Mouse (Mus musculus) T-helper 2 cell (primary cell): ENCODE results near the gene Myo5a.

Experiments
- in situ Hi-C: fragments of 300-600 bp; cut with MboI, MseI; formaldehyde crosslinking; loops from one replicate; pipeline ENCODE4 v1.15.1; 2025; ENCODE audit warnings: high pct_unique_total_duplicates

The Myo5a gene

DNA sequence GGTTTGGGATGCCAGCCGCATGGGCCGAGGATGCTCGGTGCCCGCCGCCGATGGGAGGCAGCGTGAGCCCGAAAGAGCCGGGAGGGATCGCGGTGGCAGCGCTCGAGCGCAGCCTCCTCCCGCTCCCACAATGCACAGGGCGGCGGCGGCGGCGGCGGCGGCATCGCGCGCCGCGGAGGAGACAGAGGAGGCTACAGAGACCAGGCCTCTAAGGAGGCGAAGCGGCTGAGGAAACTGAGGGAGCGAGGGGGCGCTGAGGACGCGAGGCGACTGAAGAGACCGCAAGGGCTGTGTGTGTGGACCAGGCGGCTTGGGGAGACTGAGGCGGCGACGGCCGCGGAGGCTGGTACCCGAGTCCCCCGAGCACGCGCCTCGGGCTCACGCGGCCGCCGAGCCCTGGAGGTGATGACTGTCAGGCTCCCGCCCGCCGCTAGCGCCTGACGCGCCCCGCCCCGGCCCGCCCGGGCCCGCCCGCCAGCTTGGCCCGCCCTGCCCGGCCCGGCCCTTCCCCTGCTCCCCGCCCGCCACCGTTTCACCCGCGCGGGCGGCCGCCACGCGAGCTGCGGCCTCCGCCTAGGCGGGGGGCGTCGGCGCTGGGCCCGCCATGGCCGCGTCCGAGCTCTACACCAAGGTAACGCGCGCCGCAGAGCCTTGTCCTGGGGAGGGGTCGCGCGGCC lies 352 bp downstream of the Myo5a start:
- in situ Hi-C loops = no loop called here

DNA sequence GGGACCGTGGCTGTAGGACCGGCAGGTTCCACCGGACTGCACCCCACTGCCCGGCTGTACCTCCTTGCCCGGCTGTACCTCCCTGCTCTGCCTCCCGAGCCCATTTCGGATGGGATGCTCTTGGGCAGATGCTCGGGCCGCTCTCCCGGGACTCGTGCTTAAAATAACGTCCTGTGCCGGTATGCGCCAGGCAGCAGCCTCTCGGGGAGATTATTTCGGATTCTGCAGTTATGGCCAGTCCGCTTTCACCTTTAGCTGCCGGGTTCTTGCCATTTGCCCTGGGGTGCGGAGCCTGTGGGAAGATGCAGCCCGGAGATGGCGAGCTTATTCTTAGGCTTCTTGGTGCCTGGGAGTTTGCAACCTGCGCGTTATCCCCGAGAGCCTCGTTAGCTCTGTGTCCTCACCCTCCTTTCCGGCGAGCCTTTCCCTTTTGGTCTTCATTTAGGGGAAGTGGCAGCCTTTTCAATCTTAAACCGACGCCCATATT lies 934 bp downstream of the Myo5a start:
- in situ Hi-C loops = no loop called here

DNA sequence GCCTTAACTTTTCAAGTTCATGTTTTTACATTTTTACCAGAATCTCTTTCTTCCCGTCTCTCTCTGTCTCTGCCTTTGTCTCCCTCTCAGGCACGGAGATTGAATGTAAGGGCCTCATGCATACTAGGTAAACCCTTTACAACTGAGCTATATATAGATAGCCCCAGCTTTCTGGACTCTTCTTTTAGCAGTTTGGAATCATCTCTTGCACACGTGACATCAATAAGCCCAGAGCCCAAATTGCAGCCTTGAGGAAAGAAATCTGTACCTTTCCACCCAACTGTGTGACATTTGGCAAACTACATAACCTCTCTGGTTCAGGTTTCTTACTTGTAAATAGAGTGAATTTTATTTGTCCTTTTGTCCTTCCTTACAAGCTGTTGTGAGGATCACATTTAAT lies 1.5 kb downstream of the Myo5a start:
- in situ Hi-C loops = no loop called here

DNA sequence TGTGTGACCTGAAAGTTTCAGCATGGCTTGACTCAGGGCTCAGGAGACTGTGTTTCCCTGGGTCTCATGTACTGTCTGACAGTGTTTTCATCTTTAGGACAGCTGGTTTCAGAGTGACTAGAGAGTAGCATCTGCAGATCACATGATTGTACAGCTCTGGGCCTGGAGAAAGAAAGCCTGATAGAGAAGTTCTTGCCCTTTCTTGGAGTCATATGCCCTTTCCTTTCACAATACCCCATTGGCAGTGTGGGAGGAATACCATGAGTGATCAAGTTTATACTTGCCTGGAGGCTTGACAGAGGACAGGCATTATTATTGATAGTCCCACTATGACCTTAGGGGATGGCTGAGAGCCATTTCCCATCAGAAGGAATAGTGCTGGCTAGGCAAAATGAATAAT lies 6.4 kb downstream of the Myo5a start:
- in situ Hi-C loops = no loop called here

DNA sequence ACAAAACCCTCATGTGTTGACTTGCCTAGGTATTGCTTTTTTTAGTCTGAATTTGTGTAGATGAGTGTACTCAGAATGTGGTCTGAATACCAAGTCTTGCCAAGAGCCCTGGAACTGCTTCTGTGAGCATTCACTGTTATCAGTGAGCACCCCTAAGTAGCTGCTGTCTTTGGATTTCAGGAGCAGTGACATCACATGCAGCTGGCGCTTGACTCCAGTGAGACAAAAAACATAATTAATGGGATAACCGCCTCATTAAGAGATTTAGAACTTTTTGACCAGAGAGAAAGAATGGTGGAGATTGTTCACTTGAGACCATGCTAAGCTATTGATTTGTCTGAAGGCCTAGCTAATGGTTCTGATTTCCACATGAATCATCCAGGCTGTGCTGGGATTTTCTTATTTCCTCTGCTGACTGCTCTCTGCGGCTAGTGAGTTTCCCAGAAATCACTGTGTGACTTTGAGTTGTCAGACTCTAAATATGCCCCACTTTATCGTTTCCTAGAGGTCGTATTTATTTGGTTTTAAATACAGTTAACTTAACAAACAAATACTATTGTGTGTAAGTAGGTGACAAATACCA lies 14.5 kb downstream of the Myo5a start:
- in situ Hi-C loops = no loop called here

DNA sequence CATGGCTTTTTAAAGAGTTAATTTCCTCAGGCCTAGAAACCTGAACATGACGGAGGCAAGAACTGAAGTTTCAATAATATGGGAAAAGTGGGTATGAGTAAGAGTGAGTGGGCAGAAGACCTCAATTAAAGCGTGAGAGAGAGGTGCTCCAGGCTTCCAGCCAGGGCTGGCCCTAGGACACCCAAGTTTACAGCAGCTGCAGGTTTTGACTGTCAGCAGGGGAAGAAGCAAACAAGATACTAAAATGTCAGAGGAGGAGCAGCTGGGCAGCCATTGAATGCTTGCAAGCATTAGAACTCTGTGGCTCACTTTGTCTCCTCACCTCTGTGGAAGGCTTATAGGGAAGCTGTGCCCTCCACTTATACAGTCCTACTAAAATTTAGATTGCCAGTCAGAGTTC lies 17.0 kb downstream of the Myo5a start:
- in situ Hi-C loops = no loop called here

DNA sequence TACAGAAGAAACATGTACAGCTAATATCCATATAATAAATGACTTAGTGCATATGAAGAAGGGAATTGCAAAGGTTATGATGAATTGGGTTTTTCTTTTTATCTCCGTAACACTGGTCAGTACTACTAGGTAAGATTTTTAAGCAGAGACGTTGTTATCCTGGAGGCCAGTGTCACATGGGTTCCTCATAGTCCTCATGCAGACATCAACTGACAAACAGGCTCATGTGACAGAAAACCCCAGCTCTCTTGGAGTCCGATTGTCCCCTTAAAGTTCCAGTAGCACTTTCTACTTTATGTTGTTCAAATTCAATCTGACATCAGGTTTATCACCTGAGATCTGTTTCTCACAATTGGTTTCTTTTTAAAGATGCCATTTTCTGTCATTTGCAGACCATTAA lies 18.5 kb downstream of the Myo5a start:
- in situ Hi-C loops = no loop called here

DNA sequence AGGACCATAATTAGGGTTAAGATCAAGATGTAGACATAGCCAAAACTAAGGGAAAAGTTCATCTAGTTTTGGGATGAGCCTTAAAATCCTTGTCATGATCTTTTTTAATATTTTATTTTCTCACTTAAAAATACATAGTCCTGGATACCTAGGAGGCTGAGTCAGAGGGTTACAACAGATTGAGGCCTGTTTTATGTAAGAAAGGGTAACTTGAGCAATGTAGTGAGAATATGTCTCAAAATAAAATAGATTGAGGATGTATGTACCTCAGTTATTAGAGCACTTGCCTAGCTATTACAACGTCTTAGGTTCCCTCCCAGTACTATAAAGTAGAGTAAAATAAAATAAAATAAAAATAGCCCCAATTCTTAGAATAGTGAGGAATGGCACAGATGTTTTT lies 21.3 kb downstream of the Myo5a start:
- in situ Hi-C loops = no loop called here

DNA sequence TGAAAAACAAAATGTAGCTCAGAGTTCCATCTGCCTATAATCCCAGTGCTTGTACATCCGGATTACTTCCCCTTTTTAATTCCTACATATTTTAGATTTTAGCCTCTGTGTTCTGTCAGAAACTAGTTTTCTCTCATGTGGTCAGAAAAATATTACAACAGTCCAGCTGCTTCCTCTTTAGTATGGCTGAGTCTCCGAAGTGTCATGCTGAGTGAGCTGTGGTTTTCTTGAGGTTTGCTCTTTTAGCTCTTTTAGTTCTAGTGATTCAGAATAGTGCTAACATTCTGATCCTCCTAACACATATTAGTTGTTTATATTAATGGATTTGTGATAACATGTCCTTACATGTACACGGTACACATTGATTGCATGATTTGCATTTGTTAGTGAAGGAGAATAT lies 23.9 kb downstream of the Myo5a start:
- in situ Hi-C loops = no loop called here

DNA sequence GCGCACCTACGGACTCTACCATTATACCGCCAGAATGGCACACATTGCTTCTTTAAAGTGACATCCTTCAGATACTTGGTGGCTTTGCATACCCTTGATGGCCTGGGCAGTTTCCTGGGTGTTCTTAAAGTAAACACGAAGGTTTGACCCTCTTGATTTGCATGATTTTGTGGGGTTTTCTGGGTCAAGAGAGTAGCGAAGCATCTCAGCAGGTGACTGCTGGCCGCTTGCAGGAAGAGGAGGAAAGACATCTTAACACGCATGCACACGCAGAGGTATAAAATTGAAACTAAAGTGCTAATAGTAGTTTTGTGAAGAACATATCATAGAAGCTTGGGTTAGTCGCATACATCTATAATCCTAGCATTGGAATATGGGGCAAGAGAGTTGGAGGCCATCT lies 28.1 kb downstream of the Myo5a start:
- in situ Hi-C loops = no loop called here

DNA sequence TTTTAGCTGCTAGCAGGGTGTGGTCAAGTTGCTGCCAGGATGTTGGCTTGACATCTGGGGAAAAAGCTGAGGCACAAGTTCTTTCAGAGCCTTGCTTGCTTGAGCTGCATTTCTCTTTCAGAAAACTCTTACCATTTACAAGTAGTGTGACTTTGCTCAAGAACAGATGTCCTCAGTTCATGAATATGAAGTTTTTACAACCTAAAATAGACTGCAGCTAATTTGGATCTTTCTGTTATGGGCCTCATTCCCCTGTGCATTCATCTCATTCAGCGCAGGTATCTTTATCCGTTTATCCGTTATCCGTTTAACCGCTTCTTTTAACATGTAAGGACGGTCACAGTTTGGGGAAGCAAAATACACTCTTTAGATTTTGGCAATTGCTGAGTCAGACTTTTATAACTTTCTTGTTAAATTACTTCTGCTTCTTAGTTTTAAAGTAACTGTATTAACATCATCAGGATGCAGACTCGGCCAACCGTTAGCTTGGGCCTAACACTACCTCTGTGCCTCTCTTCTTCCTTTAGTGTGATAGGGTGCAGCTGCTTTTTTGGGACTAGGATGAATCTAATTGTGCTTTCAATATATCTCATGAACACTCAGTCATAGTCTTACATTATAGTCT lies 29.5 kb downstream of the Myo5a start:
- in situ Hi-C loops = no loop called here

DNA sequence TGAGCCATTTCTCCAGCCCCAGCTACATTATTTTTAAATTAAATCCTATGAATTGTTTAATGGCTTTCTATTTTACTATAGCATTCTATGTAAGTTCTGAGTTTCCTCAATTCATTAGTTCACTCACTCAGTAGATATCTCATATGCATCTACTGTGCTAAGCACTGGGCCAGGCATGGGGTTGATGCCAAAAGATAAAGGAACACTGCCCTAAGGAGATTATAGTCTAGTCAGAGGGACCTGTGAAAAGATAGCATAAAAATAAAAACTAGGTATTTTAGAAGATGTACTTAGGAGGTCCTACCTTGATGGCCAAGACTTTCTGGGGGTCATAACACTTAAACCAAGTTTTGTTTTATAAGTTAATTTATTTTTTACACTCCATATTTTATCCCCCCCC lies 31.3 kb downstream of the Myo5a start:
- in situ Hi-C loops = no loop called here

DNA sequence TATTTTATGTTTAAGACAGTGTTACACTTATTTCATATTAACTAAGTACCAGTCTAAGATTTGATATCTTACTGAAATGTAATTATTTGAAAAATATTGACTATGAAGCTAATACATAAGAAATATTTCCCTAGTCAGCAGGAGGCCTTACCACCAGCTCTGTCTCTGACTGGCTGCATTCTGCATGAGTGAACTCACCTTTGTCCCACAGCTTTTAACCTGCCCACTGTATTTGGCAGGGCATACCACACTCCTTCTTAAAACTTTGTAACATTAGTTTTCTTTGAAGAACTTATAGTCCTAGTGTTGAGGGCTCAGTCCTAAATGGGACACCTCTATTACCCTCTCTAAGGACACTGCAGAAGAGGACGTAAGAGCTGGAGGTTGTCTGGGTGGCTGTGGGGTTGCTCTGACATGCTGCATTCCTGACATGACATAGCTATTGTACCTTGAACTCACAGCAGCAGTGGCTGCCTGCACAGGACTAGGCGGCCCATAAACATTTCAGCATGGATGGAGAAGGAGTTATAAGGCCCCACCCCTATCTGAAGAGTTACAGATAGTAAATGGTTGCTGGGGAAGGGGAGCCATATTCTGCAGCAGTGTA lies 45.9 kb downstream of the Myo5a start:
- in situ Hi-C loops = no loop called here

DNA sequence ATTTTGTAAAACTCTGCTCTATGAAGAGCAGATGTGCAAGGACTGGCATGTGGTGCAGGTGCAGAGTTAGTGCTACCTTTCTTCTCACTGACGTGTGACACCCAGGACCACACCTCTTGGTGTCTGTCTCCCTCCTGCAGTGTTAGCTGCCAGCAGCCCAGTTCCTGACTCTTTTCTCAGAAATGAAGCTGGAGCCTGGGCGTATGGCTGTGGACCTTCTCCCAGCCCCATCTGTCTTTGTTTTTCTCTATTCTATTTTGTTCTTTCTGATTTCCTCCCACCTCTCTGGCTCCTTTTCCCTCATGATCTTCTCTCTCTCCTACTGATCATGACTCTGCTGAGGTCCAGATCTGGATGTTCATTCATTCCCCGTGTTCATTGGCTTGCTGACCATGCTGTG lies 50.3 kb downstream of the Myo5a start:
- in situ Hi-C loops = no loop called here

DNA sequence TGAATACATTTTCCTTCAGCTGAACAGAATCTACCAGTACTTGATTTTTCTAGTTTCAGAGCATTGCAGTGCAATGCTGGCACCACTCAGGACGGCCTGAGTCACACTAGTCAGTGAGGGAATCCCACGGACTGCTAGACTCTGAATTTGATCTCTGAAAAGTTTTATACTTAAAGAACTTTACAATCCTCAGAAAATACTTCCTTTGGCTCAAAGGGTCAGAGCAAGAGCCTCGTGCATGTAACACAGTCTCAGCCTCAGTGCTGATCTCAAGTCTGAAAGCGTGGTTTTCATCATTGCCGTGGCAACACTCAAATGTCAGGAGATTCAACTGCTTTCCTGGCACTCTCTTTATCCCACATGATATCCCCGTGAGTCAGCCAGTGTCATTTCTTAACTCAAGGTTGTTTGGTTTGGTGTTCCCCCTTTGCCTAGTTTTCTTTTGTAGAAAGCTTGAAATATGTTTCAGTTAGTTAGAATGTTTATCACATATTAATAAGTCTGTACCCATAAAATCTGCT lies 53.4 kb downstream of the Myo5a start:
- in situ Hi-C loops = no loop called here

DNA sequence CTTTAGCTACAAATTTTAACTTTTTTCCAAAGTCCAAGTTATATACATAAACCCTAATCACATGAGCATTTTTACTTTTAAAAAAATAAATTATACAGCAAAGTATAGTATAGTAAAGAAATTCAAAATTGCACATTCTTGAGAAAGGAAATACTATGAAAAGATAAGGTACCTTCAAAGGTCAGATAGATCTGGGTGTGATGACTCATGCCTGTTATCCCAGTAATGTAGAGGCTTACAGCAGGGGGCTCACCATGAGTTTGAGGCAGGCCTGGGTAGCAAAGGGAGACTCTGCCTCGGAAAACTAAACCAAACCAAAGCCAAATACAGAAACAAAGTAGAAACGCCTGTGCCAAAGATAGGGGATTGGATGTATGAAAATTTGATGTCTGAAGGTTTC lies 59.7 kb downstream of the Myo5a start:
- in situ Hi-C loops = no loop called here

DNA sequence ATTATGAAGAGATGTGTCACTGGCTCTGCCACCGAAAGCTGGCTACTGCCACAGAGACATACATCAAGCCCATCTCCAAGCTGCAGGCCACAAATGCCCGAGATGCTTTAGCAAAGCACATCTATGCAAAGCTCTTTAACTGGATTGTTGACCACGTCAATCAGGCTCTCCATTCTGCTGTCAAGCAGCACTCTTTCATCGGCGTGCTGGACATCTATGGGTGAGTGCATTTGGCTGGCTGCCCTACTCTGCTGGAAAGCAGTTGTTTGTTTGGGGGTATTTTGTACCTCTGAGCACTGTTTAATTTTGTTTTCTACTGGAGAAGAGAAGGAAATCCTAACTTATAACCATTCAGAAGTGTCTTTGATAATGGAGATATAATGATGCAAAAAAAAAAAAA lies 76.1 kb downstream of the Myo5a start:
- in situ Hi-C loops = no loop called here

DNA sequence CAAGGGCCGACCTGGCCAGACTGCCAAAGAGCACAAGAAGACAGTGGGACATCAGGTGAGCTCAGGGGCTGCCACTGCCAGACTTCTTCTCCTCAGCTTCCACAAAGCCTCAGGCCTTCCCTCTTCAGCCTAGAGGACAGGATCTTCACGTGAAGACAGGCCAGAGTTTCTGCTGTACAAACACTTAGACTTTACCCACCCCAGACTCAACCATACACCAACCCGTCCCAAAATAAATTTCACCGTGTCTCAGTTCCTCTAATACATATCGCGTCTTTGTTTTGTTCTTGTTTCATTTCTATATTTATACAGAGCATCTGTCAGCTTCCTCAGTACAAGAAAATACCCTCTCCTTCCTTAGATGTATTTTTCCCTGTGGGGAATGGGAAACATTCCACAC lies 89.7 kb downstream of the Myo5a start:
- in situ Hi-C loops = no loop called here

DNA sequence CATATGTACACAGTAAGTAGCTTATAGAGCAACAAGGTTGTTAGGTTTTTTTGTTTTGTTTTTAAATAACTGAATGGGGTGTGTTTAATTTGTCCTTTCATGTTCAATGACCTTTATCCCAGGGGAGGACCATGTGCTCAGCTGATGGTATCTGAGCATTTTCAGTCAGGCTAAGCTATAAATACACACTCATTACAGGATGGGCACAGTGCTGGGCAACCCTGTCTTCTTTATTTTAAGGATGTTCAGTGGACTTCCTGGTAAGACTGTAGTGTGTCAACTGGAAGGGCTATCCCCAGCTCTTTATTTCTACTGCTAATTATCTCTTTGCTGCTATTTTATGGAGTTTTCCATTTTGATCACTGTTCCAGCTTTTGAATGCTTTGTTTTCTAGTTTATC lies 92.8 kb downstream of the Myo5a start:
- in situ Hi-C loops = no loop called here

DNA sequence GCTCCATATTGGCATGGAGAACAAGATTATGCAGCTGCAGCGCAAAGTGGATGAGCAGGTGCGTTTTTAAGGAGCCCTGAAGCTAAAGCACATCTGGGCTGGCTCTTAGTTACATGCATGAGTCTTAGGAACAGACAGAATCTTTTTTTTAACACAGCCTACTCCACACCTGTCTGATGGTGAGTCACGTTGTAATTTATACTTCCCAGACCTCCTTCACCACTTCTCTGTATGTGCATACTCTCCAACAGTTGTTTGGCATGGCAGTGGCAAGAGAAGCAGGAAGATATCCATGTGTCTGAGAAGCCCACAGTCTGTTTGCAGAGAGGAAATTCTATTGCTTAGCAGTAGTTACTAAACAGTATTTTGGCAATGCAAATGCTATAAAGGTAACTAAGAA lies 100.9 kb downstream of the Myo5a start:
- in situ Hi-C loops = no loop called here

DNA sequence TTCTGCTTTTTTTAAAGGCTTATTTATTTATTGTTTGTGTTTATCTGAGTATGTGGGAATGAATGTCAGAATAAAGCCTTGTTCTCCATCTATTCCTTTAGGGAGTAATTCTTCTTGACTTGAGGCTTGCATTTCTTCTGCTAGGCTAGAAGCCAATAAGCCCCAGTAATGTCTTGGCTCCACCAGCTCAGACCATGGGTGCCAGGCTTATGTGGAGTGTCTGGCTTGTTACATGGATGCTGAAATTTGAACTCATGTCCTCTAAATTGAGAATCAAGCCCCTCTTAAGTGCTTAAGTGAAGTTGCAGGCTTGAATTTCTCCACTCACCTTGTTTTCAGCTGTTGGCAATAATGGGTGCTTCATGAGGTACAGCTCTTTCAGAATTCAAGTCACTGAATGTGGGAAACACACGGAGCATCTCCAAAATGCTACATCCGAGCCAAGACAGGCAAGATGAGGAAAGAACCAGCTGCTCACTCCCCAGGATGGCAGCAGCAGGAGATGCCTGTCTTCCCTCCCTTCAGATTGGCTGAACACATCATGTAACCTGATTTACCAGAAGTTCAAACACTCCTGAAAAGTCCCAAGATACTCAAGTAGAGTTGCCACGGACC lies 116.9 kb downstream of the Myo5a start:
- in situ Hi-C loops = no loop called here

DNA sequence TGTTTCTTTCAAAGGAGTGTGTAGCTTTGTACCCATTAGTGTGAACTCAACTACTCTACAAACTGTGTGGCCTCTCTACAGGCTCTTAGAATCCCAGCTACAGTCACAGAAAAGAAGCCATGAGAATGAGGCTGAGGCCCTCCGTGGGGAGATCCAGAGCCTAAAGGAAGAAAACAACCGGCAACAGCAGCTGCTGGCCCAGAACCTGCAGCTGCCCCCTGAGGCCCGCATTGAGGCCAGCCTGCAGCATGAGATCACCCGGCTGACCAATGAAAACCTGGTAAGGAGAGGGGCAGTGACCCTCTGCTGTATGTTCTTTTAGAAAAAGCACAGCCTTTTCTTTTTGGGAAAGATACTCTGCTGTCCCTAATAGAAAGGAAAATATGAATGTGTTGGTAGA lies 123.0 kb downstream of the Myo5a start:
- in situ Hi-C loops = no loop called here
